In the genomic region with DNA sequence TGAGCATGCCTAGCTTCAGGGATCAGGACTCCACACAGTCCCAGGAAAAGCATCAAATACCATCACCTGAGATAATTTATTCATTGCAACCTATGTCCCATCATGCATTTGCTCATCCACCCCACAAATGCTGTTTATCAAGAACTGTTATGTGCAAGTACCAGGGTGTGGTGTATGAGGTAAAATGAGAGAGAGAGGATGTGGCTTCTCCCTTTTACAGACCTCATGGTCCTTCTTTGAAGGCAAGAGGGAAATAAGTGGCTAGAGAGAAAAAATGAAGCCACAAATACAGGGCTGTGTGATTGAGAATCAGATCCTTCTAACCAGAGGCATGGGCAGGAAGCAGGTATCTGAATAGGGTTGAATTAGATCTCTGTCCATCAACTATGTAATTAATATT, we compare ENCODE assay signal across 36 mouse cellular contexts. TPM values are rescaled to one million over a fixed set of nuclear protein-coding genes. Genes with fewer than 3 reads are reported as not detected.
DNase-seq lines count a peak whose midpoint lies in the region; ATAC-seq and TF ChIP-seq lines count a peak whose summit lies in the region.
"Had no signal": no experiment of that assay in that cellular context is flagged by ENCODE, and none has a peak within 500 bp of the region (broad histone marks: within the 10 kb centered on the region; RNA-seq: fewer than 3 reads in every experiment).

No protein-coding gene starts in this region.

- peak; percentile 13 to 14 for DNase-seq in spleen, postnatal 36 days (ENCODE audit: low spot score in 2 of 2)
- DNase-seq in spleen, adult 12 weeks (ENCODE audit: low spot score) = no peak
- DNase-seq in CD8-positive naive resting alpha-beta T cell, adult 2 months (ENCODE audit: low read depth in 2 of 2, low spot score in 2 of 2) = peak; percentile 49 to 64
- DNase-seq in embryo, embryonic 11 days = no peak
- no peak for DNase-seq in gastrocnemius, adult 2 months
- no peak for DNase-seq in kidney, postnatal 10 days
- DNase-seq: adrenal gland, adult 2 months; adrenal gland, postnatal 36 days; cerebellum, adult 18-20 months; cerebellum, postnatal 14 days; gastrocnemius, postnatal 25 days; heart, adult 11 months; heart, postnatal 36 days; kidney, adult 11 months; kidney, postnatal 36 days; left cerebral cortex, postnatal 4 days; liver, postnatal 0 days; midbrain, embryonic 14.5 days; thymus, adult 18-20 months; thymus, postnatal 4 days had no signal

- H3K4me3 ChIP-seq in gastrocnemius, adult 2 months = no peak overlapping the region
- H3K4me3 ChIP-seq: embryonic facial prominence, embryonic 12.5 days; heart, embryonic 10.5 days; heart, embryonic 15.5 days; hindbrain, embryonic 12.5 days; kidney, embryonic 15.5 days; layer of hippocampus, adult 2 months; left cerebral cortex, adult 2 months; liver, embryonic 12.5 days; neural tube, embryonic 12.5 days had no signal

- 0 out of 2 replicates have a peak, but pooled peaks have one; percentile 39 for ATAC-seq in megakaryocyte, adult 5-6 weeks (ENCODE audit: poor library complexity, severe bottlenecking)
- ATAC-seq: forebrain, embryonic 14.5 days; hindbrain, postnatal 0 days; liver, embryonic 12.5 days; liver, postnatal 0 days had no signal

- intact Hi-C loops in gastrocnemius, adult 2 months (cut with DNase I) = no loop called here

- no peak overlapping the region for H3K27ac ChIP-seq in gastrocnemius, adult 2 months
- H3K27ac ChIP-seq: embryonic facial prominence, embryonic 12.5 days; heart, embryonic 10.5 days; heart, embryonic 15.5 days; hindbrain, embryonic 12.5 days; hindbrain, postnatal 0 days; kidney, embryonic 15.5 days; layer of hippocampus, adult 2 months; left cerebral cortex, adult 2 months; liver, embryonic 12.5 days; macrophage; neural tube, embryonic 12.5 days; stomach, postnatal 0 days had no signal

- no peak for TF ChIP-seq CTCF in gastrocnemius, adult 2 months (IDR thresholded peaks at IDR 0.05)

RNA-seq across cellular contexts. Expression of gene Camk1g, which starts 51.3 kb away (rescaled TPM):
- not detected in 2 replicates for total RNA-seq in megakaryocyte, adult 5-6 weeks (2015)
- not detected in 2 replicates for total RNA-seq in megakaryocyte, adult 5-6 weeks (2017)
- under 1 TPM in 1 of 2 experiments, not detected in 1; 0.22 TPM for total RNA-seq in gastrocnemius, adult 2 months (2021)
- total RNA-seq: adrenal gland, adult 2 months; MEL; monocyte, adult 5-6 weeks had no signal

Comparison
In these comparisons a context has a peak if more than half of its experiments do, and no peak if none do; other contexts are left out.
1. DNase-seq: peak in spleen, postnatal 36 days (2 of 2) and CD8-positive naive resting alpha-beta T cell, adult 2 months (2 of 2); none in spleen, adult 12 weeks (single experiment), embryo, embryonic 11 days (single experiment), gastrocnemius, adult 2 months (single experiment) and kidney, postnatal 10 days (single experiment).